Mouse (Mus musculus): ENCODE results near the gene Pdhx.

Gene Pdhx

GRCm38 (mm10) chr2:103073219-103073982, at the start of gene Pdhx, which contains the start of gene Apip:
Gene Pdhx, minus strand, starts transcription at chr2:103073513.
Gene Apip, plus strand, starts transcription at chr2:103073675.
- DNase-seq (ENCODE audit: low read depth, low spot score) = peak; percentile 98

GRCm38 (mm10) chr2:103119197-103119854, 46.0 kb upstream of the Pdhx start:
- DNase-seq (ENCODE audit: low read depth, low spot score) = no peak

GRCm38 (mm10) chr2:103118324-103119196, 45.2 kb upstream of the Pdhx start:
- DNase-seq (ENCODE audit: low read depth, low spot score) = no peak

- DNase-seq (ENCODE audit: low read depth, low spot score) = no peak
Observed at GRCm38 (mm10) chr2:103117212-103117611, 43.9 kb upstream of the Pdhx start.

- no peak for DNase-seq (ENCODE audit: low read depth, low spot score)
Observed at GRCm38 (mm10) chr2:103111669-103112068, 38.4 kb upstream of the Pdhx start.

- no peak for DNase-seq (ENCODE audit: low read depth, low spot score)
Observed at GRCm38 (mm10) chr2:103106172-103106571, 32.9 kb upstream of the Pdhx start.

GRCm38 (mm10) chr2:103102595-103102994, 29.3 kb upstream of the Pdhx start:
- DNase-seq (ENCODE audit: low read depth, low spot score) = no peak

GRCm38 (mm10) chr2:103089521-103089920, 16.2 kb upstream of the Pdhx start:
- DNase-seq (ENCODE audit: low read depth, low spot score) = no peak

GRCm38 (mm10) chr2:103088099-103088498, 14.8 kb upstream of the Pdhx start:
- peak; percentile 34 for DNase-seq (ENCODE audit: low read depth, low spot score)

GRCm38 (mm10) chr2:103086432-103086831, 13.1 kb upstream of the Pdhx start:
- DNase-seq (ENCODE audit: low read depth, low spot score) = peak; percentile 34

GRCm38 (mm10) chr2:103085633-103086032, 12.3 kb upstream of the Pdhx start:
- no peak for DNase-seq (ENCODE audit: low read depth, low spot score)

- DNase-seq (ENCODE audit: low read depth, low spot score) = no peak
Observed at GRCm38 (mm10) chr2:103084451-103084850, 11.1 kb upstream of the Pdhx start.

GRCm38 (mm10) chr2:103082853-103083252, 9.5 kb upstream of the Pdhx start:
- DNase-seq (ENCODE audit: low read depth, low spot score) = no peak

- DNase-seq (ENCODE audit: low read depth, low spot score) = no peak
Observed at GRCm38 (mm10) chr2:103081706-103082105, 8.4 kb upstream of the Pdhx start.

GRCm38 (mm10) chr2:103081117-103081516, 7.8 kb upstream of the Pdhx start:
- DNase-seq (ENCODE audit: low read depth, low spot score) = no peak

- no peak for DNase-seq (ENCODE audit: low read depth, low spot score)
Observed at GRCm38 (mm10) chr2:103070586-103070985, 2.7 kb downstream of the Pdhx start.

- no peak for DNase-seq (ENCODE audit: low read depth, low spot score)
Observed at GRCm38 (mm10) chr2:103069752-103070405, 3.4 kb downstream of the Pdhx start.

- no peak for DNase-seq (ENCODE audit: low read depth, low spot score)
Observed at GRCm38 (mm10) chr2:103068602-103069001, 4.7 kb downstream of the Pdhx start.

GRCm38 (mm10) chr2:103067552-103068207, 5.6 kb downstream of the Pdhx start:
- DNase-seq (ENCODE audit: low read depth, low spot score) = no peak

GRCm38 (mm10) chr2:103066683-103067551, 6.4 kb downstream of the Pdhx start:
- DNase-seq (ENCODE audit: low read depth, low spot score) = no peak

Data from ES-CJ7 (cell line).